Mouse (Mus musculus): ENCODE measurements around the gene Kcnh2.

- TF ChIP-seq CTCF (IDR thresholded peaks at IDR 0.05 in 2 of 3, conservative IDR thresholded peaks at IDR 0.05 in 1 of 3; ENCODE audit: control insufficient read depth in 1 of 3, insufficient read depth in 1 of 3, low read depth in 2 of 3, low read length in 3 of 3, poor library complexity in 1 of 3, severe bottlenecking in 1 of 3) (peak in 2 of 3 experiments; percentile 43 to 46; a peak in 4 of 6 replicates), MAX (IDR thresholded peaks at IDR 0.05; ENCODE audit: low read length) (peak; percentile 90), SMC3 (IDR thresholded peaks at IDR 0.05; ENCODE audit: low read depth, low read length) (peak; percentile 51), CHD2 (IDR thresholded peaks at IDR 0.05; ENCODE audit: low read length) (no peak), EP300 (IDR thresholded peaks at IDR 0.05; ENCODE audit: low read depth in 1 of 2, low read length in 2 of 2) (no peak), MEF2A (IDR thresholded peaks at IDR 0.05; ENCODE audit: extremely low read depth, insufficient replicate concordance, low read depth, low read length, poor library complexity, severe bottlenecking) (no peak), E2F4 (IDR thresholded peaks at IDR 0.05; ENCODE audit: borderline replicate concordance, low read depth, low read length) (no peak)
Measured at GRCm38 (mm10) chr5:24387264-24388241, 36.1 kb upstream of the Kcnh2 start.
